Mouse (Mus musculus) activated CD4-positive, CD25-positive, alpha-beta regulatory T cell, adult 4 months (primary cell): Measurements from ENCODE around the gene 5830473C10Rik. TPM values are rescaled to one million over a fixed set of nuclear protein-coding genes. Genes with fewer than 3 reads are reported as not detected.
"Not testable (repeated sequence)": the region's sequence is repeated elsewhere in the genome, so short reads cannot be mapped to it uniquely, and the experiment has no call there.

ENCODE experiments used
- ATAC-seq: one replicate; pipeline ENCODE4 v1.8.0; 2017
- polyA plus RNA-seq, 2 experiments: library from polyadenylated mRNA; unstranded; fragments of 100-300 nt; shearing (Covaris generic); gene quantifications; one replicate each; pipeline ENCODE4 v1.2.1; 2017

5830473C10Rik gene
- polyA plus RNA-seq, 2 experiments from 2014 or later = not detected

- no peak for ATAC-seq
These were observed 35.2 kb downstream of the 5830473C10Rik start for GRCm38 (mm10) chr5:90596155-90596554.

- peak; percentile 32 for ATAC-seq
These were observed 40.6 kb downstream of the 5830473C10Rik start for GRCm38 (mm10) chr5:90601469-90601868.

DNA sequence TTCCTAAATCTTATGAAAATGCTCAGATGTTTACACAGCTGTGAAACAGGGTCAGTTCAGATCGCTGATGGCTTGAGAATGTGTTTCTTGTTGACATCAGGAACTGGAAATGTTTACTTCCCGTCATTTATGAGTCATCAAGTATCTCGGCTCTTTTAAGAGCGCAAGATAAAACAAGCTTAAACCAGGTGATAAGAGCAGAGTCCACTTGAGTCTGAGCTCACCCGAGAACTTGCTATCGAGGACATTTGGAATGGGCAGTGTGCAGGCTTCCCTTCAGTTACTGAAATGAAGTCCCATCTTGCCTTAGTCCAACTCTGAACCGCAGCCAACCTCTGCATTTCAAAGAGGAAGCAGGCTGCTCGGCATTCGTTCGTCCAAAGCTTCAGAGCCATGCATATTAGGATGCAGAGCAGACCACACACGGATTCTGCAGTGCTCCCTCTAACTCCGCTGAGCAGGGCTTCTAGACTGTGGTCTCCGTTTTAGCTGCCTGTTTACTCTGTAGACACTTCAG, 42.6 kb downstream of the 5830473C10Rik start:
- no peak for ATAC-seq

DNA sequence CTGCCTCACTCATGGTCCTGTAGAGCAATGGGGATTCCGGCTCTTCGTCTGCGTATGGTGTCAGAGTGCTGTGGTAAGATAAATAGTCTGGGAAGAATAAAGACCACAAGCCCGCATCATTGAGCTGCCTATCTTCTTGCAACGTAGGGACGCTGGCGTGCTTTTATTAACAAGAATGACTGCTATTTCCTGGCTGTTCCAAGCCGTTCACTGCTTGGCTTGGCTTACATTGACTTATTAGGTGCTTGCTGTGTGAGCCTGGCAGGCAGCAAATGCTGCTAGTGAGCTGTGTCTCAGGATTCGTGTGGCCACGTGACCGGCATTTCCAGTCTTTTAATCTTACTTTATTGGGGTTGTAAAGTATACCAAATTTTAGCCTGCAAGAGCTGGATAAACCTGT, 48.0 kb downstream of the 5830473C10Rik start:
- no peak for ATAC-seq

DNA sequence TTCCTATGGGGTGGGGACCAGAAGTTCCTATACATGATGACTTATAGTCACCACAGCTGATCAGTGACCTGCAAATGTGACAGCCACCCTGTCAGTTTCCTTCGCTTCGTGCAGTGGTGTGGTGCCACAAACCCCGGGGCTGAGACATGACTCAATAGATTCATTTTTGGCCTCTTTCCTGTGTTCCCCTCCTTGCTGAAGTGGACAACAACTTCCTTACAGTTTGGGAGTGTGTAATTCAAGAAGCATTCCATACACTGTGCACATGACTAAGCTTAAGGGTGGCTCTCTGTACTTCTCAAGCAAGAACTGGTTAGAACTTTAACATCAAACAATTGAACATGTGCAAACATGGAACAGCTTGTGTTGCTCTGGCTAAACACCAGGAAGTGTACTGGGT, 50.5 kb downstream of the 5830473C10Rik start:
- peak; percentile 26 for ATAC-seq

DNA sequence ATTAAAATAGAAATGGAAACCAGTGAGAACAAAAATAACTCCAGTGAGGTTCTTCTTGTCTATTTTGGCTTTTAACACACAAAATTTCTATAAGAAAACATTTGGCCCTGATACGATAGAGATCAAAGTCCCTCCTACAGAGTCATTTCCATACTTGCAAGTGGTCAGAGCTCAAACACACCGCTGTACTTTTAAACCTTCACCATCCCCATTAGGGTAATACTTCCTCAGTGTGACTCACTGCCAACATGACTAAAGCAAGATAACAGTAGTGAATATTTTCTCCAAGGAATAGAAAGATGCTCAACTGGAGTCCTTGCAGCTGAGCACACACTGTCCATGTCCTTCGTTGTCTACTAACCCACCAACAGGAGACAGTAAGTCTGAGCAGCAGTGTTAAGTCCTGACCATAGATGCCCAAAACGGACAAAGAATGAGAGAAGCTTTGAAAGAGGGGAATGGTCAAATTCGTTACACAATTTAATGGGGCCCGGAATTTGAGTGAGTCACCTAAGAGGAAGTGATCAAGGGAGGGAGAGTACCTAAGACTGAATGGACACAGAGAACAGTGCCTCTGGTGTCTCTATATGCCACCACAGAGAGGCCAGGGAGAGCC, 51.2 kb downstream of the 5830473C10Rik start:
- peak; percentile 67 for ATAC-seq

- not testable (repeated sequence) for ATAC-seq
These were observed 51.8 kb downstream of the 5830473C10Rik start for GRCm38 (mm10) chr5:90612751-90613150.

DNA sequence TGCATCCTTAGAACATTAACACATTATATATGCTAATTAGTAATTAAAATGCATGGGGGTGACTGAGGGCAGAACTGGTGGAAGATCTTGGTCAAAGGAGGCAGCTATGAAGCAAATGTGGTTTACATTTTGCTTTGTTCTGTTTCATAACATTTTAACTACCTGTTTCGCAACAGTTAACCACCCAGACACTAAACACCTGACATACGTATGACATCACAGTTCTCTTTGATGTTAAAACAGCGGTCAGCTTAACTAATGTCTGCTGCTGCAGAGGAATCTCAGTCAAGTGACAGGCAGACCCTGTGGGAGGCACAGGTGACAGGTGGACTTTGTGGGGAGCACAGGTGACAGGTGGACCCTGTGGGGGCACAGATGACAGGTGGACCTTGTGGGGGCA, 57.0 kb downstream of the 5830473C10Rik start:
- no peak for ATAC-seq

DNA sequence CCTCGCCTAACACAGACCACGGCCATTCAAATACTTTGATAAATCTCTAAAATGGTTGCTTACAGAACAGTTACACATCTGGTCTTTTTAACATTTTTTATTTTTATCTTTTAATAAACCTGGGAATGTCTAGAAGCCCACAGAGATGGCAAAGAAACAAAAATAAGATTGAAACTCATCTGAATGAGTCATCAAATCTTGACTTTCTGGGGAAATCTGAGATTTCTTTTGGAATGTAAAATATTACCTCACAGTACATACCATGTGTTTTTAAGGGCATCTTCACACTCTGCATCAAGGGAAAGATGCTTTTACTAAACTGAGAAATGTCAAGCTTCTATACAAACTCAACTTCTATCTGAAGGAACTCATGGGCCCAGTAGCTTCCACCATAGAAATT, 60.4 kb downstream of the 5830473C10Rik start:
- no peak for ATAC-seq

- ATAC-seq = no peak
These were observed 60.8 kb downstream of the 5830473C10Rik start for GRCm38 (mm10) chr5:90621726-90622125.

DNA sequence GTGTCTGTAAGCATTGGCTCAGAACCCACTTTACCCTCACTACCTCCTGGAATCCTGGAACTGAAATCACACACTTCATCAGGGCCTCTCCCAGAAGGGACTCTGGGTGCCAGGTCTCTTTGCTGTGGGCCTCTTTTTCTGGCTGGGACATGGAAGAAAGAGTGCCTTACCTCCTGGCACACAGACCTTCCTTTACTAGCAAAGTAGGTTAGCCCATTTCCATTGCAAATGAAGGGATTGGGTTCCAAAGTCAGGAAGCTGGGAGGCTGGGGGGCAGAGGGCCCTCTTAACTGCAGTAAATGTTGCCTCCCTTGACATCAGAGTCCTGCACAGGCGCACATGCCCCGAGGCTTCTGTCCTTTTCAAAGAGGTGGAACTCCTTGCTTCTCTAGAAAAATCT, 62.3 kb downstream of the 5830473C10Rik start:
- ATAC-seq = no peak

DNA sequence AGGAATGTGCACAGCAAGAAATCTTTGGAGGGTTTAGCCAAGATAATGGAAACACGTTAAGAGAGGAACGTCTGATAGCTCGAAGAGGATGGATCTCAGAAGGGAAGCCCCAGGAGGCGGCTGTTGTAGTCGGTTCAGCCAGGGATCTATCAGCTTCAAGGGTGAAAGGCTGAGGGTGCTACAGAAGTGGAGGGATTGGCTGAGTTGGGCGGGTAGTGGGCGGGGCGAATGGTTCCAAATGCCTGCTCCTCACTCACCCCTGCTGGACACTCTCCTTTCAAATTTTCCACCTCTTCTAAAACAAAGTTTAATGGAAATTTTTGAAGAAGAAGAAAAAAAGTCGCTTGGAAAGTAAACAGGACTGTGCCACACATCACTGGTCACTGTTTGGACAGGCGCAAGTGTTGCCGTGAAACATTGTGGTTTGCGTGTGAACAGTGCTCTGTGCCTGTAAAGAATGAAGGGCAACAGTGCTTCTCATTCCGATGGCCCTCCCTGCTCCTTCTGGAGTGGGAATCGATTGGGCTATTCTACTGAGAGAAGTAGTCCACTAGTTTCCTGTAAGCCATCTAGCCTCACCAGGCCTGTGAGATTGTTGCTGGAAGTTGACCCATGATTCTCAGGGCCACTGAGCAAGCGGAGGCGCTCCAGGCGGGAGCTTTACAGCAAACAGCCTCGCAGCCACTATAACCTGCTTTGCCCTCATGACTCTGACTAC, 64.0 kb downstream of the 5830473C10Rik start:
- ATAC-seq = no peak

DNA sequence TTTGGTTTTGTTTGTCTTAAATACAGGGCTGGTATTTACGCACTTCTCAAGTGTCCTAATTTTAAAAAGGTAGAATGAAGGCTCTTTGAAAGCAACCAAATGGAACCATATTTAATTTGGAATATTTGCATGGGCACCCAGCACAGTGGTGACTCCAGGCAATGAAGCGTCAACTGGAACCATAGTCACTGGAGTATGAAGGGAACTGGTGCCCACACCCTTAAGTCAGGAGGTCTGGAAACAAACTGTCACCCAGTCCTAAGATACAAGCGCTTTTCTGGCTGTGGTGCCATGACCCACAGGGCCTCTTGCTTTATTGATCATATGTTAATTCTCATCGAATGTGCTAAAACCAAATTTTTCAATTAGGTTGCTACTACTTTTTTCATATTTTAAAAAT, 66.5 kb downstream of the 5830473C10Rik start:
- no peak for ATAC-seq

- ATAC-seq = no peak
These were observed 67.1 kb downstream of the 5830473C10Rik start for GRCm38 (mm10) chr5:90628011-90628410.

GRCm38 (mm10) chr5:90628530-90628929, 67.6 kb downstream of the 5830473C10Rik start:
- no peak for ATAC-seq

DNA sequence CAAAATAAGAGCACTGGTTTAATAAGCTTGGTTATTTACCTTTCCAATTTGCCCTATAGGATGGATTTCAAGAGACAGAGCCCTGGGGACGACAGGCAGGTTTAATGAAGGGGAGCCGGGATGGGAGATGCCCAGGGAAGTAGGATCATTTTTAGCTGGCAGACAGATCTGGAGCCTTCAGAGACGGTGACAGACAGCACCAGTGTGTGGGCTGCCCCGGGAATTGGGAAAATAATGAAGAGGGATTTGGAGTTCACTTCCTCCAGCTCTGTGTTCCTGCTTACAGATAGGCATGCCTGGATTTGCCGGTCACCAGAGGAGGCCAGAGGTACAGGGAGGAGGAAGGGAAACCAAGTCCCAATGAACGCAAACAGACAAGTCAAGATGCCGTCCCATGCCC, 74.0 kb downstream of the 5830473C10Rik start:
- no peak for ATAC-seq

- no peak for ATAC-seq
These were observed 79.6 kb downstream of the 5830473C10Rik start, which contains the start of gene Rassf6 for GRCm38 (mm10) chr5:90640286-90641217. TSS of gene Rassf6 (minus strand) at chr5:90640657.

DNA sequence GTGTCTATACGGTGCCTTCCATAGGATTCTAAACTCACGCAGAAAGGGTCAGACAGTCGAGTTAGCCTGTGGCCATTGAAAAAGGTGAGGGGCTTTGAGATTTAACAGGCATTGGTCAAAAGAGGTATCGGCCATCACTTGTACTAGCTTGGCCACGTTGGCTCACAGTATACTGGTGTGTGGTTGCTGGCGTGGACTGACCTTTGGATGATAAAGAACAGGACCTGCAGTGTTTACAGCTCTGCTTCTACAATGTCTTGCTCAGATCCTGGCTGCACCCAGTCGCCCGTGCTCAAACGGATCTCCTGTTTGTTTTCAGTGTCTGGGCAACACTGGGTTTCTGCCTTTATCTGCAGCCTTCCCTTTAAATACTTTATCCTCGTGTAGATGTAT, 80.3 kb downstream of the 5830473C10Rik start:
- no peak for ATAC-seq

- no peak for ATAC-seq
These were observed 84.7 kb downstream of the 5830473C10Rik start for GRCm38 (mm10) chr5:90645579-90645978.

DNA sequence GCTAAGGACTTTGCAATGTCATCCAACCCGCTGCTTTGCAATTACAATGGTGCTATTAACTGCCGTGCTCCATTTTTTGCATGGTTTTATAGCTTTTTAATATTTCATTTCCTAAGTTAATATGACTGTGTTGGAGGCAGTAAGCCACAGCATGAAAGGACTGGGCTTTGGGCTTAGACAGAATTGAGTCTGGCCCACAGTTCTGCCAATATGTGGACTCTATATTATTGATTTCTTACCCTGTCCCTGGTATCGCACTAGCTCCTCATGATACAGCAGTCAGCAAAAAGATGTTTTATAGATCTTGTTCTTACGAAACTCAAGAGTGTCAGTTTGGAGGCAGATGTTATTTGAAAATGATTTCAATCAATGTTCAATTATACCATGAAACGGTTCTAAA, 85.5 kb downstream of the 5830473C10Rik start:
- no peak for ATAC-seq
